Mouse (Mus musculus): ENCODE results near the gene Aldh9a1. TPM values are rescaled to one million over a fixed set of nuclear protein-coding genes. Genes with fewer than 3 reads are reported as not detected.
"Not testable (repeated sequence)": the region's sequence is repeated elsewhere in the genome, so short reads cannot be mapped to it uniquely, and the experiment has no call there.

Aldh9a1 gene
- polyA plus RNA-seq, 1 experiment from 2014 or later: 54.2 TPM

GRCm38 (mm10) chr1:167340910-167341528, 8.8 kb upstream of the Aldh9a1 start:
- H3K36me3 ChIP-seq (ENCODE audit: control insufficient read depth, insufficient read depth, low read length): no peaks in the 10 kb centered on the region
- 91% methylated on average over 3 of the region's 3 CpGs for WGBS
- no peaks in the 10 kb centered on the region for H3K27me3 ChIP-seq (ENCODE audit: control insufficient read depth, insufficient read depth, low read length)
- H3K4me1 ChIP-seq (ENCODE audit: control insufficient read depth, insufficient read depth, low read length): no peaks in the 10 kb centered on the region
- H3K4me2 ChIP-seq (replicated peaks; ENCODE audit: low read depth, low read length): no peak overlapping the region
- no peak overlapping the region for H3K9ac ChIP-seq (replicated peaks; ENCODE audit: low read depth, low read length)
- H3K27ac ChIP-seq (ENCODE audit: low read length): no peak overlapping the region
- H3K4me3 ChIP-seq (ENCODE audit: low read depth, low read length): no peak overlapping the region
- no peaks in the 10 kb centered on the region for H3K9me3 ChIP-seq (ENCODE audit: control insufficient read depth, low read depth, low read length)
- ATAC-seq (ENCODE audit: insufficient number of reproducible peaks, insufficient read depth, low FRiP score, low read depth): peak; percentile 24; the same call in 1 of the 2 replicates

- Histone ChIP-seq H3K9me3 (ENCODE audit: control insufficient read depth, low read depth, low read length) (no peaks in the 10 kb centered on the region), H3K27me3 (ENCODE audit: control insufficient read depth, insufficient read depth, low read length) (no peaks in the 10 kb centered on the region), H3K4me1 (ENCODE audit: control insufficient read depth, insufficient read depth, low read length) (no peaks in the 10 kb centered on the region), H3K9ac (replicated peaks; ENCODE audit: low read depth, low read length) (no peak overlapping the region), H3K4me2 (replicated peaks; ENCODE audit: low read depth, low read length) (no peak overlapping the region), H3K4me3 (ENCODE audit: low read depth, low read length) (no peak overlapping the region), H3K27ac (ENCODE audit: low read length) (no peak overlapping the region), H3K36me3 (ENCODE audit: control insufficient read depth, insufficient read depth, low read length) (no peaks in the 10 kb centered on the region)
- 88% methylated on average over 10 of the region's 10 CpGs for WGBS
- no peak for ATAC-seq (ENCODE audit: insufficient number of reproducible peaks, insufficient read depth, low FRiP score, low read depth)
These were observed 7.0 kb upstream of the Aldh9a1 start for GRCm38 (mm10) chr1:167342831-167343230.

GRCm38 (mm10) chr1:167345994-167346520, 3.7 kb upstream of the Aldh9a1 start:
- ATAC-seq (ENCODE audit: insufficient number of reproducible peaks, insufficient read depth, low FRiP score, low read depth); H3K36me3 ChIP-seq (ENCODE audit: control insufficient read depth, insufficient read depth, low read length); H3K9me3 ChIP-seq (ENCODE audit: control insufficient read depth, low read depth, low read length); H3K27ac ChIP-seq (ENCODE audit: low read length); H3K27me3 ChIP-seq (ENCODE audit: control insufficient read depth, insufficient read depth, low read length); H3K4me1 ChIP-seq (ENCODE audit: control insufficient read depth, insufficient read depth, low read length); H3K4me2 ChIP-seq (replicated peaks; ENCODE audit: low read depth, low read length); H3K4me3 ChIP-seq (ENCODE audit: low read depth, low read length); H3K9ac ChIP-seq (replicated peaks; ENCODE audit: low read depth, low read length): not testable (repeated sequence)
- WGBS: 79% methylated on average over 10 of the region's 10 CpGs

GRCm38 (mm10) chr1:167349206-167349605, 585 bp upstream of the Aldh9a1 start:
- H3K27ac ChIP-seq (ENCODE audit: low read length); H3K4me1 ChIP-seq (ENCODE audit: control insufficient read depth, insufficient read depth, low read length); H3K36me3 ChIP-seq (ENCODE audit: control insufficient read depth, insufficient read depth, low read length); H3K4me3 ChIP-seq (ENCODE audit: low read depth, low read length); H3K9ac ChIP-seq (replicated peaks; ENCODE audit: low read depth, low read length); H3K9me3 ChIP-seq (ENCODE audit: control insufficient read depth, low read depth, low read length); H3K27me3 ChIP-seq (ENCODE audit: control insufficient read depth, insufficient read depth, low read length); ATAC-seq (ENCODE audit: insufficient number of reproducible peaks, insufficient read depth, low FRiP score, low read depth): not testable (repeated sequence)
- H3K4me2 ChIP-seq (replicated peaks; ENCODE audit: low read depth, low read length): peak overlapping the region; percentile 58; the same call in 1 of the 2 replicates
- 63% methylated on average over 3 of the region's 3 CpGs for WGBS

- Histone ChIP-seq H3K4me1 (ENCODE audit: control insufficient read depth, insufficient read depth, low read length) (no peaks in the 10 kb centered on the region), H3K27me3 (ENCODE audit: control insufficient read depth, insufficient read depth, low read length) (no peaks in the 10 kb centered on the region), H3K36me3 (ENCODE audit: control insufficient read depth, insufficient read depth, low read length) (peaks cover 8% of the 10 kb centered on the region; the same call in 1 of the 2 replicates), H3K27ac (ENCODE audit: low read length) (peak overlapping the region; percentile 53), H3K9ac (replicated peaks; ENCODE audit: low read depth, low read length) (peak overlapping the region; percentile 47; the same call in 1 of the 2 replicates), H3K4me3 (ENCODE audit: low read depth, low read length) (peak overlapping the region; percentile 67), H3K9me3 (ENCODE audit: control insufficient read depth, low read depth, low read length) (no peaks in the 10 kb centered on the region), H3K4me2 (replicated peaks; ENCODE audit: low read depth, low read length) (peak overlapping the region; percentile 58)
- ATAC-seq (ENCODE audit: insufficient number of reproducible peaks, insufficient read depth, low FRiP score, low read depth): peak; percentile 2; the same call in 1 of the 2 replicates
- WGBS: 31% methylated on average over 13 of the region's 13 CpGs
These were observed 1.0 kb downstream of the Aldh9a1 start for GRCm38 (mm10) chr1:167350597-167351415.

- no peaks in the 10 kb centered on the region for H3K27me3 ChIP-seq (ENCODE audit: control insufficient read depth, insufficient read depth, low read length)
- no peaks in the 10 kb centered on the region for H3K9me3 ChIP-seq (ENCODE audit: control insufficient read depth, low read depth, low read length)
- no peak overlapping the region for H3K4me3 ChIP-seq (ENCODE audit: low read depth, low read length)
- H3K36me3 ChIP-seq (ENCODE audit: control insufficient read depth, insufficient read depth, low read length): peaks cover 12% of the 10 kb centered on the region
- ATAC-seq (ENCODE audit: insufficient number of reproducible peaks, insufficient read depth, low FRiP score, low read depth): no peak
- 86% methylated on average over 14 of the region's 14 CpGs for WGBS
- no peak overlapping the region for H3K9ac ChIP-seq (replicated peaks; ENCODE audit: low read depth, low read length)
- no peak overlapping the region for H3K4me2 ChIP-seq (replicated peaks; ENCODE audit: low read depth, low read length)
- H3K4me1 ChIP-seq (ENCODE audit: control insufficient read depth, insufficient read depth, low read length): no peaks in the 10 kb centered on the region
- H3K27ac ChIP-seq (ENCODE audit: low read length): no peak overlapping the region
These were observed 2.6 kb downstream of the Aldh9a1 start for GRCm38 (mm10) chr1:167352403-167352802.

GRCm38 (mm10) chr1:167357387-167357786, 7.6 kb downstream of the Aldh9a1 start:
- no peaks in the 10 kb centered on the region for H3K4me1 ChIP-seq (ENCODE audit: control insufficient read depth, insufficient read depth, low read length)
- H3K27me3 ChIP-seq (ENCODE audit: control insufficient read depth, insufficient read depth, low read length): no peaks in the 10 kb centered on the region
- peaks cover 15% of the 10 kb centered on the region for H3K36me3 ChIP-seq (ENCODE audit: control insufficient read depth, insufficient read depth, low read length)
- no peak for ATAC-seq (ENCODE audit: insufficient number of reproducible peaks, insufficient read depth, low FRiP score, low read depth)
- H3K4me2 ChIP-seq (replicated peaks; ENCODE audit: low read depth, low read length): no peak overlapping the region
- no peak overlapping the region for H3K9ac ChIP-seq (replicated peaks; ENCODE audit: low read depth, low read length)
- no peak overlapping the region for H3K27ac ChIP-seq (ENCODE audit: low read length)
- H3K9me3 ChIP-seq (ENCODE audit: control insufficient read depth, low read depth, low read length): no peaks in the 10 kb centered on the region
- no peak overlapping the region for H3K4me3 ChIP-seq (ENCODE audit: low read depth, low read length)
- WGBS: 95% methylated on average over 9 of the region's 9 CpGs

GRCm38 (mm10) chr1:167358731-167359130, 8.9 kb downstream of the Aldh9a1 start:
- H3K4me3 ChIP-seq (ENCODE audit: low read depth, low read length): no peak overlapping the region
- H3K4me1 ChIP-seq (ENCODE audit: control insufficient read depth, insufficient read depth, low read length): no peaks in the 10 kb centered on the region
- WGBS: 83% methylated on average over 9 of the region's 9 CpGs
- no peak overlapping the region for H3K9ac ChIP-seq (replicated peaks; ENCODE audit: low read depth, low read length)
- peaks cover 18% of the 10 kb centered on the region for H3K36me3 ChIP-seq (ENCODE audit: control insufficient read depth, insufficient read depth, low read length)
- H3K9me3 ChIP-seq (ENCODE audit: control insufficient read depth, low read depth, low read length): no peaks in the 10 kb centered on the region
- H3K27ac ChIP-seq (ENCODE audit: low read length): no peak overlapping the region
- ATAC-seq (ENCODE audit: insufficient number of reproducible peaks, insufficient read depth, low FRiP score, low read depth): no peak
- H3K27me3 ChIP-seq (ENCODE audit: control insufficient read depth, insufficient read depth, low read length): no peaks in the 10 kb centered on the region
- H3K4me2 ChIP-seq (replicated peaks; ENCODE audit: low read depth, low read length): no peak overlapping the region
